In the genomic region with DNA sequence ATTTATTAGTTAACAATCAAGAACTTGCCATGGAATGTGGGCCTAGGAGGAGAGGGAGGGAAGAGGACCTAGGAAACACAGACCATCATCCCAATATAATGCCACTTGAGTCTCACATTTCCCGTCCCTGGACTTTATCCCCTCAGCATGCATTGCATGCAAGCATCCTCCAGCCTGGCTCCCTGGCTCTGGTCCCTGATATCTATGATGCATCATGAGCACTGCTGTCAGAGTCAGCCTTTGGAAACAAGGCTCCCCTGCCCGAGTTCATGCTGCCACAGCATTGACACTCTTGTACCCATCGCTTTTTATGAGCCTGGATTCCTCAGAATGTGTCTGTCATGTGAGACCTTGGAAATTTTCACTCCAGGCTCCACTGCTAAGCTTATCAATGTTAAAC, we compare ENCODE assay signal across 15 mouse cellular contexts. TPM values are rescaled to one million over a fixed set of nuclear protein-coding genes. Genes with fewer than 3 reads are reported as not detected.
"Had no signal": no experiment of that assay in that cellular context is flagged by ENCODE, and none has a peak within 500 bp of the region (broad histone marks: within the 10 kb centered on the region; RNA-seq: fewer than 3 reads in every experiment).

No protein-coding gene starts in this region.

- DNase-seq: cerebellum, adult 8-10 months; cerebellum, adult 9-10 months; cerebellum, adult 9-11 months; embryo, embryonic 11 days; forebrain, postnatal 0 days; gastrocnemius, adult 2 months; gastrocnemius, postnatal 10 days; gastrocnemius, postnatal 14 days; gastrocnemius, postnatal 25 days; gastrocnemius, postnatal 36 days; heart, adult 11 months; heart, adult 18-20 months; heart, adult 2 months had no signal

RNA-seq across cellular contexts. Expression of a gene that starts 43.4 kb away (rescaled TPM):
- total RNA-seq: common myeloid progenitor, adult 5-6 weeks; granulocyte monocyte progenitor cell, adult 5-6 weeks had no signal
